Mouse (Mus musculus) G1E-ER4 (cell line): Measurements from ENCODE around the gene Sf3a3. TPM values are rescaled to one million over a fixed set of nuclear protein-coding genes. Genes with fewer than 3 reads are reported as not detected.

Experiments used
- GATA1 ChIP-seq: IDR thresholded peaks from one replicate; pipeline ENCODE4 v1.8.0; 2012; ENCODE audit warnings: low read length, inconsistent platforms
- polyA plus RNA-seq: library from polyadenylated mRNA; stranded (reverse); fragments of >175 nt; gene quantifications from 2 replicates; pipeline ENCODE4 v1.2.3, GENCODE M21; 2012

Sf3a3 gene
- polyA plus RNA-seq, 1 experiment, result 79.8 TPM

DNA sequence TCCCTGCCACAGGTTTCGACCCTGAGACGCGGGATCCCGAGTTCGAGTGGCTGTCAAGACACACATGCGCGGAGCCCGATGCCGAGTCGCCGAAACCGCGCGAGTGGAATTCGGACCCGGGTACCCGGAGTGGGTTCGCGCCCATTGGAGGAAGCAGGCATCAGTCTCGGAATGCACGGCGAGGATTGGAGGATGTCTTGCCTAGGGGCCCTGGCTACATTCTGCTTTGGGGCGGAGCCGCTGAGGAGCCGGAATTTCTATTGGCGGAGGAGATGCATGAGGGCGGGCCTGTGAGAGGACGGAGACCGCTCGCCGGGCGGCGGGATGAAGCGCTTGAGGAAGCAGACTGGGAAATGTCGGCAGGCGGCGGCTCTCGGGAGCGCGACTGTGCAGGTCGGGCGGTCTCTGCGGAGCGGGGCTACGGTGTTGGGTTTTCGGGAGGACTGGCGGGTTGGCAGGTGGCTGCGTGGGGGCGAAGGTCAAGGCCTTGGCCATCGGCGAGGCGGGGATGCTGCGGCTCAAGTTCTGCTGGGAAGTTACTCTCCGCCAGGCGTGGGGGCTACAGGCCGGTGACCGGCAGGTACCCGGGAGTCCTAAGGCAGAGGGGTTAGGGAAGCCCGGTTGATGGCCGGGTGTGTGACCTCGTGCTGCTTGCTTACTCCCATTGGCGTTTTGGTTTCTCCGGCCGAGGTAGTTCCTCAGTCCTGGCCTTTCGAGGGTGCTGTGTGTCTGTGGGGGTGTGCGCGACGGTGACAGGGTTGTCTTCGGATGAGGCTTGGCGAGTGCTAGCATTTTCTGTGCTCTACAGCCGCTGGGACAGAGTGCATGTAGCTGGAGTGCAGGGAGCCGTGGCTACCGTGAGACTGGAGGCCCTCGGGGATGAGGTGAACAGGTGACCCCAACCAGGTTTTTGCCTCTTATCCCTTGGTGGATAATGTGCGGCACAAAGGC is 37.0 kb downstream of the Sf3a3 start:
- no peak for TF ChIP-seq GATA1

DNA sequence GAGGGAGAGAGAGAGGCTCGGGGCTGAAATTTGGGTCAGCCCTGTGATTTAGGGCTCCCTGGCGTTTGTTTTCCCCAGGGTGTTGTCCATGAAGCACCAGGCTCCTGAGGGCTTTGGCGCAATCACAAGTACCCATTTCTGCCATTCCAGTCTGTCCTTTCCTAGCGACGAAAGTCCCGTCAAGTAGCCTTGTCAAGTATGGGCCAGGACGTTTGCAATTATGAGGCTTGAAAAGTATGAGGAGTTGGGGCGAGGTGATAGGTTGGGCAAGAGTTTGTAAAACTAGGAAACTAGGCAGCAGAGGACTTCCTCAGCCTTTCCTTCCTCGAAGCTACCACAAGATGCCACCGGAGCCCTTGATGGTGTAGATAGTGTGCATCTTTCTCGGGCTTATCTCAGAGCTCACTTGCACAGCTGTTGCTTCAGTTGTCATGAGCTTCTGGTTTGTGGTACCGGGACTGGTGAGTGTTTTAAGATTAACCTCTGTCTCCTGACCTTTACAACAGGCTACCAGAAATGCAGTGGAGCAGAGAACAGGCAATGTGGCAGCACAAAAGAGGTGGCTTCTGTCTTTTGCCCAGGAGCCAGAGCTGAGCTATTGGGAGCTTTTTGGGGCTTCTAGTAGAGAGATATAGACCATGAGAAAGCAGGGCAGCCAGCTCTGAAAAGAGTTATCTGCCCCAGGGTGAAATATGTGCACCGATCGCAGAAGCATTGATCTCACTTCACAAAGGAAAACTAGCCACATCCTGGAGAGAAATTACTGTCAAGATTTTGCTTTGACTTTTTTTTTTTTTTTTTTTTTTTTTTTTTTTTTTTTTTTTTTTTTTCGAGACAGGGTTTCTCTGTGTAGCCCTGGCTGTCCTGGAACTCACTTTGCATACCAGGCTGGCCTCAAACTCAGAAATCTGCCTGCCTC is 38.0 kb downstream of the Sf3a3 start:
- peak; percentile 99 for TF ChIP-seq GATA1

DNA sequence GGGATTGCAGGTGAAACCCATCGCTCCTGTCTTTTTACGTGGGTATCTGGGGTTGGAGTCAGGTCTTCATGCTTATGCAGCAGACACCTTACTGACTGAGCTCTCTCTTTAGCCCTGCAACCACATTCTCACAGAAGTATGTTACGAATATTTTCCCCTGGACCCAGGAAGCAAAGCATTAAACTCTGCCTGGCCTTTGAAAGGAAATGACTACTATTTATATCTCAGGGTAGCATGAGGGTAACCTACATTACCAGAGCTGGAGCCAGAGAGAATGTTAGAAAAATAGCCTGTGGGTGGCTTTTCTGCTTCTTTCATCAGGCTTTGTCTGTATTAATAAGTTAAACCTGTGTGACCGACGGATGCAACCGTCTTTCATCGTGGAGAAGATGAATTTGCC is 41.0 kb downstream of the Sf3a3 start:
- TF ChIP-seq GATA1, result no peak

DNA sequence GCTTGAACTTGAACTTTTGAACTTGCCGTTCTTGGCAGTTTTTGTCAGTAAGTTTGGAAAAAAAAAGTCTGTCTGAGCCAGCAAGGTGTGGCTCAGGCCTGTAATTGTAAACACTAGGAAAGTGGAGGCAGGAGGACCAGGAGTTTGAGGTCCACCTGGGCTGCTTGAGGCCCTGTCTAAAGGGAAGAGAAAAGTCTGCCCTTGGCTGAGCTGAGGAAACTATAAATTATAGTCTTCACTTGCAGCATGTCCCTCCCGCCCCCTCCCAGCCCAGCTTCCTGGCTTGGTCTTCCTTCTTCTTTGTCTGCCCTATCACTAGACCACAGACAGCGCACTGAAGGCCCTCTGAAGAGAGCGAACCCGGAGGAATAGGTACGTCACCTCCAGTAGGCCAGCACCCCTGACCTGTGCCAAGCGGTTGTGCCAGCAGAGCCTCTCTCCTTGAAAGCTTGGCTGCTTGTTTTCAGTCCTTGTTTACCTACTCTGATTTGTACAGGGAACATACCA is 44.8 kb downstream of the Sf3a3 start:
- no peak for TF ChIP-seq GATA1

DNA sequence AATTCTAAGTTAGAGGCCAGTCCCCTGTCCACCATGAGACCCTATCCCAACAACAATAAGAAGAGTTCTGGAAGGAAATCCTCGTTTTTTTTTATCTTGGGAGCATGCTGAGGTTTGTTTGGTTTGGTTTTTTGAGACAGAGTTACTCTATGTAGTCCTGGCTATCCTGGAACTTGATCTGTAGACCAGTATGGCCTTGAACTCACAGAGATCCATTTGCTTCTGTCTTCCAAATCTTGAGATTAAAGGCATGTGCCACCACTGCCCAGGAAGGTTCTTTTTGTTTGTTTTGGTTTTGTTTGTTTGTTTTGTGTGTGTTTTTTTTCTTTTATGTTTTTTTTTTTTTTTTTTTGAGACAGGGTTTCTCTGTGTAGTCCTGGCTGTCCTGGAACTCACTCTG is 46.6 kb downstream of the Sf3a3 start:
- TF ChIP-seq GATA1, result no peak

DNA sequence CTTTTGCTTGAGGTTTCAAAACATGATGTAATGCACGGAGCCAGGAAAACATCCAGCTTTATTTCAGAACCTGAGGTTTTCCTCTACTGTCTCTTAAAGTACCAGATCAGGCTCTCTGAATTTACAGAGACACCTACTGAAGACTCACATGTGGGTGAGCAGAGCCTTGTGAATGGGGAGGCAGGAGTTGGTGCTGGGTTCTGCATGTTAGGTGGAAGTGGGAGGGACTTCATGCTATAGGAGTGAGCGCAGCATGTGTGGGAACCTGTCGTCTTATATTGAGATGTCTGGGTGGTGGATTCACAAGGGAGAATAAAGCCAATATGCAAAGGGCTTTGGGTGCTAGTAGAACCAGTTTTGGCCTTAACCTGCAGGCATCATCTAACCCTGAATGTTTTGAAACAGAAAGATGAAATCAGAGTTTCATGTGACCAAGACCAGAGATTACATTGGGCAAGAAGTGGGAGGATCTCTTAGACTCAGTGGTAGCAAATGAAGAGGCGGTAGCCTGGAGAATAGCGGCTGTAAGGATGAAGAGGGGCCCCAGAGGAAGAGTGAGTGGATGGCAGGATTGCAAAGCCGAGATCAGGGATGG is 48.4 kb downstream of the Sf3a3 start:
- TF ChIP-seq GATA1, result no peak

DNA sequence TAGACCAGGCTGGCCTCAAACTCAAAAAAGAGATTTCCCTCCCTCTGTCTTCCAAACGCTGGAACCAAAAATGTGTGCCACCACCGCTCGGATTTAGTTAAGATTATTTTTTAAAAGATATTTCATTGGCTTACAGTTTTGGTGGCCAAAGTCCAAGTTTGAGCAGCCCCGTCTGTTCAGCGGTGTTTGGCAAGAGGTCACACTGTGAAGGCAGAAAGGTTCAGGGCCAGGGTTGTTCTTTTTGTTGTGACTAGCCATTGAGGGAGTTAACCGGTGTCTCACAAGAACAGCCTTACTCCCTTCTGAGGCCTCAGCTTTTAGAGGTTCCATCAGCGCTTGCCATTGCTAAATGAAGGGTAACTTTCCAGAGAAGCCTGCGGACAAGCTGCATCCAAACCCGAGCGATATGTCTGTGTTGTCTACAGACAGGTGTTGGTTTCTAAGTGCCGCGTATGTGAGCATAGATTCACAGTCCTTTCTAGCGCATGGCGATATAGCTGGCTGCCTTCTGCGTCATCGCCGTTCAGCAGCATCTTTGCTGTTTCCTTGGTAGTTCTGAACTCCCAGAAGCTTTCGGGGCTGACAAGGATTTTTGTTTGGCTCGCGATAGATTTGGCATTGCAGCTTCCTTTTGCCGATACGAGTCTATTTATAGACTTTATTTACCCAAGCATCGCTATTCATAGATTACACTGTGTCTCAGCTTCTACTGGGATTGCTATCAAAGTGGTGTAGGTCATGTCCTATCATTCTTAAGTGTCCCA is 51.4 kb downstream of the Sf3a3 start:
- TF ChIP-seq GATA1, result no peak

DNA sequence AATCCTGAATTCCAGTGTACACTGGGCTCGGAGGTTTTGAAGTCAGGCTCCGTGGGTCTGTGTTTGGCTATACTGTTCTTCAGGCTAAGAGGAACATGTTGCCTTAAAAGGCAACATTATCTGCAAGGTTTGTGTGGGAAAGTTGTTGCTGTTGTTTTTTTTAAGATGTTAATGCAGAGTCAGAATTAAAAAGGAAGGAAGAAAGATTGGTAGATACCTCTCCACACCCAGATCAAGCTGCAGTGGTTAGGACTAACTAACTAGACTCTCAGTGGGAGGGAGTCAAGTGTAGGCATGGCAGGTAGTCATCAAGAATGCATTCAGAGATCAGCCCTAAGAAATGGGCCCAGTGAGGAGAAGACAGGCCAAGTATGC is 52.0 kb downstream of the Sf3a3 start:
- no peak for TF ChIP-seq GATA1

DNA sequence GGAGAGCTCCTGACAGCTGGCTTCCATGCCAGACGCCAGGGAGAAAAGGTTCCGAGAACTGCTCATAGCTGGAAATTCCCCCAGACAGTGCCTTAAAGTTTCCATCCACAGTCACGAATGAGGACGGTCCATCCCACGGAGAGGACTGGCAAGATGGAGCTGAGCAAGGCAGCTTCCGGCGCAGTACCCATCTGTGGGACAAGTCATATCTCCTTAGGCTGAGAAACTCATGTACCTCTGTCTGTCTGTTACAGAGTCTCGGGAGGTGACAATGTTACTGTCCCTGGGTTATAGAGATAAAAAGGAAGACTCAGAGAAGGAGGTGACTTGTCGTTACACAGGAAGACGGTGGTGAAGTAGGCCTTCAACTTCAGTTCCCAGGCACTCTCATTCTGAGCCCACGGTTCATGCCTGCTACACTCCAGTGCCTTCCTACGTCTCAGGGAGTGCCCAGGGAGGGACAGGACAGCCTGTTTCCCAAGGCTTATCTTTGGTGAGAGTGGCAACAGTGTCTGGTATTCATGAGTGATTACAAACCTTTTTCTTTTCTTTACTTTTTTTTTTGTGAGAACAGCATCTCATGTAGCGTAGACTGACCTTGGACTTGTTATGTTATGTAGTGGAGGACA is 54.5 kb downstream of the Sf3a3 start:
- peak; percentile 3 for TF ChIP-seq GATA1

DNA sequence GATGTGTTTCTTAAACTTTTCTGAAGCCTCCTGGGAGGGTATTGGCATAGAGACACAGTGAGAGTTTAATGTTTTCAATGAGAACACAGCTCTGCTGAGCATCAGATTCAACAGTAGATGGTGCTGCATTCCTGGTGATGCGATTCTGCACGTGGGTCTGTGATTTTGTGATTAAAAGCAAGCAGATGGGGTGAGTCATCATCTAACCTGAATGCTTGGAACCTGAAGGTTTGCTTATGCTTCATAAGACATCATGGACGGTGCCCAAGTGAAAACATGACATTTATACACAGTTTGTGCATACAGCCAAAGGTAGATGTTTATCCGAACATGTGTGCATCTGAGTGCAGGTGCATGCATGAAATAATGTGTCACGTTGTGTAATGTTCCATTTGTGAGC is 56.0 kb downstream of the Sf3a3 start:
- TF ChIP-seq GATA1, result no peak

DNA sequence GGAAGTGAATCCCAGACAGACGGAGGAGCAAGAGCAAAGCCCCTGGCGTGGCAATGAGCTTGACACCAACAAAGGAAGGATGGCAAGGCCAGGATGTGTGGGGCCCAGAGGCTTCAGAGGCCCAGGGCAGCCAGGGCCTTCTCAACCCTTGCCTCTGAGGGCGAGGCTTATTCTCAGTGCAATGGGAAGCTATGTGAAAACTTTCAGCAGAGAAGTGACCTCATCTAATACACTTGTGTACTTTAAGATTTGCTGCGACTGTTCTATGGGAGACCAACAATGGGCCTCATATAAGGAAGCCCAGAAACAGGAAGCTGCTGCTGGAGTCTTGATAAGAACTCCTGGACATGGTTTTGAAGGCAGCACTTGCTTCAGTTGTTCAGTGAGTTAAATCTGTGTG is 57.5 kb downstream of the Sf3a3 start:
- TF ChIP-seq GATA1, result no peak

DNA sequence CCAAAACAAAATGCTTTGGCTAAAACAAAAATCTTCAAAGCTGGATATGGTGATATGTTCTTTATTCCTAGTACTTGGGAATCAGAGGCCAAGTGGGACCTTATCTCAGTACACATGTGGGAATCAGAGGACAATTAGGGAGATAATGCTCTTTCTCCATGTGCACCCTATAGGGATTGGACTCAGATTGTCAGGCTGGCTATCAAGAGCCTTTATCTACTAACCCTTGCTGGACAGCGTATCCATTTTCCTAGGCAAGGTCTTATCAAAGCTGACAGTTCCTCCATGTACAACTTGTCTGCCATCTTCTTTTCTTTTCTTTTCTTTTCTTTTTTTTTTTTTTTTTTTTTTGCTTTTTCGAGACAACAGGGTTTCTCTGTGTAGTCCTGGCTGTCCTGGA is 58.9 kb downstream of the Sf3a3 start:
- peak; percentile 56 for TF ChIP-seq GATA1

DNA sequence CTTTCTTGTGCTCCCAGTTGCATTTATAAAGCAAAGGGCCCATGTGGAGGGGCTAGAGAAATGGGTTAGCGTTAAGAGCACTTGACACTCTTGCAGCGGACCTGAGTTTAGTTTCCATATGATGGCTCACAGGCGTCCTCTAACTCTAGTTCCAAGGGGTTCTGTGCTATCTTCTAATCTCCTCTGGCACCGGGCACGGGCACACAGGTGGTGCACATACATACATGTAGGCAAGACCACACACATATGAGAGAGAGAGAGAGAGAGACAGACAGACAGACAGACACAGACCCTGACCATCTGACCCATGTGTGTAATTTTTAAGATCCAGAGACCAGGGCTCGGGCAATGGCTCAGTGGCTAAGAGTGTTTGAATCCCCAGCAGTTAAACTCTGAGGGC is 59.4 kb downstream of the Sf3a3 start:
- no peak for TF ChIP-seq GATA1

DNA sequence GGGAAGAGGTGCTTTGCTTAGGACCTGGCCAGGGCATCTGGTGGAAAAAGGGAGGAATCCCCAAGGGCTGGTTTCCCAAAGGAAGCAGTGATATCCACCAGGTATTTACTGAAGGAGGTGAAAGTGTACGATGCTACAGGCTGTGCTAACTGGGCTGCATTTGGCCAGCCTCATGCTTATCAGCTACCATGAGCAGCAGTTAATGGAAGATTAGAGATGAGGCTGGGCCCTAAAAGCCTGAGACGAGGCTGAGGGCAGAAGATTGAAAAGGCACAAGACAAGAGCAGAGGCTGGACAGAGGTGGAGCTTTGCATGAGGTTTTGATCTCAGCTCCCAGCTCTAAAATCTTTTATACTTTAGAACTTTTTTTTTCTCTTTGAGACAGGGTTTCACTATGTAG is 59.9 kb downstream of the Sf3a3 start:
- TF ChIP-seq GATA1, result peak; percentile 91

DNA sequence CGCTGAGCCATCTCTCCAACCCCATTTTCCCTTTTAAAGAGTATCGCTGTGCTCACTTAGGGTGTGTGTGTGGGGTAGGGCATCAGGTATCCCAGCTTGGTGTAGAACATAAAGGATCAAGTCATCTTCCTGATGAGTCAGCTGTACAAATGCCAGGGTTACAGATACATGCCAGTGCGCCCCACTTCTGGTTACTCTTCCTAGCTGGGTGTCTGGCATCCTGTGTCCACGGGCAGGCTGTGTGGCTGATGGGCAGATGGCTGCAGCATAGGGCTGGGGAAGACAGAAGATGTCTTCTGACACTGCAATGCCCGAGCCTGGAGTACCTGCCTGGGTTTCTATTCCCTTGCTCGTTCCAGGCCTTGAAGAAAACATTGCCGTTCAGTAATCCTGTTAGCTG is 66.8 kb downstream of the Sf3a3 start:
- TF ChIP-seq GATA1, result no peak

Other genes starting within 250 kb of the Sf3a3 start
- gene 3100002H09Rik, start 104.0 kb upstream of the Sf3a3 start, polyA plus RNA-seq, result not detected in 2 replicates
- gene Pou3f1, start 58.0 kb upstream of the Sf3a3 start, polyA plus RNA-seq, result not detected in 2 replicates
- 10.1 and 14.1 TPM in 2 replicates for gene Utp11, start 21.2 kb upstream of the Sf3a3 start, polyA plus RNA-seq
- gene Fhl3, start 14.1 kb upstream of the Sf3a3 start, polyA plus RNA-seq, result 18.8 and 25.3 TPM in 2 replicates
- gene Inpp5b, start 27.1 kb downstream of the Sf3a3 start, polyA plus RNA-seq, result 40.9 and 45.9 TPM in 2 replicates
- 6.9 and 7.6 TPM in 2 replicates for gene Mtf1, start 87.3 kb downstream of the Sf3a3 start, polyA plus RNA-seq
- 19.9 and 24.9 TPM in 2 replicates for gene Yrdc, start 135.9 kb downstream of the Sf3a3 start, polyA plus RNA-seq
- gene 1110065P20Rik, start 136.4 kb downstream of the Sf3a3 start, polyA plus RNA-seq, result 34.7 and 41.4 TPM in 2 replicates
- not detected in 2 replicates for gene Maneal, start 147.4 kb downstream of the Sf3a3 start, polyA plus RNA-seq
- gene Epha10, start 166.1 kb downstream of the Sf3a3 start, polyA plus RNA-seq, result not detected in 2 replicates
- 3.3 and 3.7 TPM in 2 replicates for gene 9930104L06Rik, start 222.3 kb downstream of the Sf3a3 start, polyA plus RNA-seq
- 166 and 199 TPM in 2 replicates for gene Cdca8, start 224.5 kb downstream of the Sf3a3 start, polyA plus RNA-seq